Mouse (Mus musculus) liver, postnatal 0 days (tissue): ENCODE data around the gene Olfr1423. TPM values are rescaled to one million over a fixed set of nuclear protein-coding genes. Genes with fewer than 3 reads are reported as not detected.
"Not testable (repeated sequence)": the region's sequence is repeated elsewhere in the genome, so short reads cannot be mapped to it uniquely, and the experiment has no call there.

Experiments
- ATAC-seq: fragments of 200-750 bp; cut with Nextera tagmentation; 2 replicates; pipeline ENCODE4 v1.8.0; 2017; ENCODE audit warnings: mild to moderate bottlenecking, moderate library complexity
- DNase-seq: peaks from one replicate; pipeline ENCODE4 v3.0.0-alpha.2; 2016
- H3K27ac ChIP-seq: fragments of 300-500 bp; sonication (generic); 2 replicates; pipeline ENCODE4 v1.5.1; 2014; ENCODE audit warnings: antibody characterized with exemption, moderate library complexity, mild to moderate bottlenecking, low read depth
- H3K27me3 ChIP-seq: fragments of 300-500 bp; sonication (generic); 2 replicates; pipeline ENCODE4 v1.6.1; 2014; ENCODE audit warnings: low read length, control low read depth, mixed read lengths; ENCODE audit not compliant: insufficient read depth
- H3K36me3 ChIP-seq: fragments of 300-500 bp; sonication (generic); replicated peaks from 2 replicates; pipeline ENCODE4 v1.6.1; 2014; ENCODE audit warnings: mild to moderate bottlenecking, control low read depth, low read length, moderate library complexity, mixed read lengths; ENCODE audit not compliant: insufficient read depth
- H3K4me1 ChIP-seq: fragments of 300-500 bp; sonication (generic); 2 replicates; pipeline ENCODE4 v1.6.1; 2014; ENCODE audit warnings: antibody characterized with exemption, mild to moderate bottlenecking, control low read depth; ENCODE audit not compliant: insufficient read depth
- H3K4me2 ChIP-seq: fragments of 300-500 bp; sonication (generic); 2 replicates; pipeline ENCODE4 v1.6.1; 2014; ENCODE audit warnings: low read depth, mild to moderate bottlenecking, low read length, moderate library complexity, mixed read lengths
- H3K4me3 ChIP-seq: fragments of 300-500 bp; sonication (generic); 2 replicates; pipeline ENCODE4 v1.5.1; 2014; ENCODE audit warnings: low read depth, low read length
- H3K9ac ChIP-seq: fragments of 300-500 bp; sonication (generic); replicated peaks from 2 replicates; pipeline ENCODE4 v1.6.1; 2014; ENCODE audit warnings: mild to moderate bottlenecking, moderate library complexity
- H3K9me3 ChIP-seq: fragments of 300-500 bp; sonication (generic); 2 replicates; pipeline ENCODE4 v1.6.1; 2016; ENCODE audit warnings: mild to moderate bottlenecking, control low read depth, low read length, mixed read lengths
- CTCF ChIP-seq: sonication (generic); IDR thresholded peaks from 2 replicates; pipeline ENCODE4 v1.5.1; 2016; ENCODE audit warnings: antibody characterized with exemption, low read depth
- EP300 ChIP-seq: IDR thresholded peaks from 2 replicates; pipeline ENCODE4 v1.6.1; 2016; ENCODE audit warnings: antibody characterized with exemption, low read depth, mild to moderate bottlenecking
- WGBS: fragments of 180-500 bp; shearing (Covaris S2); extraction: QIAGEN DNeasy Blood & Tissue Kit; methylation state at CpG from one replicate; pipeline ENCODE4 v1.1.7; 2014; ENCODE audit not compliant: insufficient replicate concordance; 5-methylcytosine and 5-hydroxymethylcytosine counted together
- polyA plus RNA-seq: library from polyadenylated mRNA; unstranded; fragments of >200 nt; fragmentation: Nextera tagmentation; extraction: Ambion mirVana; gene quantifications from 2 replicates; pipeline ENCODE4 v1.2.1, GENCODE M21; 2015

Gene Olfr1423
- not detected in 2 replicates for polyA plus RNA-seq

- TF ChIP-seq CTCF: no peak
- no peak for TF ChIP-seq EP300
- 55% methylated on average over 2 of the region's 2 CpGs for WGBS
- DNase-seq (no peak), ATAC-seq (no peak)
- no peak within 1 kb of the TSS for H3K4me3 ChIP-seq
- H3K27ac ChIP-seq: no peak within 1 kb of the TSS
- no peaks in the 10 kb centered on the region for H3K9me3 ChIP-seq
- H3K4me2 ChIP-seq: no peak within 1 kb of the TSS
- no peaks in the 10 kb centered on the region for H3K36me3 ChIP-seq
- no peaks in the 10 kb centered on the region for H3K27me3 ChIP-seq
- no peaks in the 10 kb centered on the region for H3K4me1 ChIP-seq
- no peak within 1 kb of the TSS for H3K9ac ChIP-seq
Measured at GRCm38 (mm10) chr19:12041217-12041616, at the start of gene Olfr1423. Olfr1423 (minus strand) TSS chr19:12041317.

GRCm38 (mm10) chr19:12077631-12078030, 36.5 kb upstream of the Olfr1423 start, which contains the start of gene Olfr1425:
Olfr1425 (minus strand) TSS chr19:12077731.
- not testable (repeated sequence) for H3K27ac ChIP-seq, H3K9ac ChIP-seq, H3K4me1 ChIP-seq, H3K9me3 ChIP-seq, H3K36me3 ChIP-seq, H3K27me3 ChIP-seq, ATAC-seq, H3K4me2 ChIP-seq, H3K4me3 ChIP-seq, DNase-seq
- 81% methylated on average over 4 of the region's 4 CpGs for WGBS

DNA sequence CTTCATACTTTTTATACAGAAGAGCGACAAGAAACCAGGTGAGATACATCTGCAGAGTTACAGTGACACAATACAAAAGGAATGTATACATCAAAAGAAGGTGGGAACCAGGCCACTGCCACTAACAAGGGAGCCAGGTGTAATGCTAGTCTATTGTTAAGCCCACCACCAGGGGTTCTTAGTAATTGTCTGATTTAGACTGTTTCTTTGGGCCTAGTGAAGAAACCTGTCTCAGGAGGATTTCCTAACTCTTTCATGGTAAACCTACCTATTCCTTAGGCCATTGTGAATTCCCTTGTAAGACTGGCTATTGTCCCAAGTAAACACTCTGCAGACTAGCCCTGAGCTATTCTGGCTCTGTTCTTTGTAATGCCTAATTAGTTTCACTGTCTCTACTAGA, 28.4 kb upstream of the Olfr1423 start:
- not testable (repeated sequence) for DNase-seq, H3K4me2 ChIP-seq, H3K27me3 ChIP-seq, H3K9me3 ChIP-seq, ATAC-seq, H3K4me3 ChIP-seq, H3K9ac ChIP-seq, H3K4me1 ChIP-seq, H3K27ac ChIP-seq, H3K36me3 ChIP-seq
- 81% methylated on average over 1 of the region's 1 CpGs for WGBS

DNA sequence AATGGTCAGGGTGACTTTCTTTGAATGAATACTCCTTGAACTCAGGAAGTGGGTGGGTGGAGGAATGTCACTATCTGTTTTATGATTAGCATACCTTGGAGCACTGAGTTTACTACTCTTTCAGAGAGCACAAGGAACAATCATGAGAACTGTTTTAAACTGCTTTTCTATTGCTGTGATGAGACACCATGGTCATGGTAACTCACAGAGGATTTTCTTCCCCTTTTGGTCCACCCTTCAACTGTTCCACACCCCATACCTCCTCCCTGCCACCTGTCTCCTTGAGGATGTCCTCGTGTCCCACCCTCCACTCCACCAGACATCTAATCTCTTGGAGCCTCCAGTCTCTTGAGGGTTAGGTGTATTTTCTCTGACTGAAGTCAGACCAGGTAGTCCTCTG, 26.7 kb upstream of the Olfr1423 start:
- not testable (repeated sequence) for H3K9me3 ChIP-seq, H3K27me3 ChIP-seq, H3K36me3 ChIP-seq, H3K9ac ChIP-seq, H3K4me3 ChIP-seq, DNase-seq, ATAC-seq, H3K4me1 ChIP-seq, H3K4me2 ChIP-seq, H3K27ac ChIP-seq
- 40% methylated on average over 1 of the region's 1 CpGs for WGBS

GRCm38 (mm10) chr19:12062582-12062981, 21.5 kb upstream of the Olfr1423 start, which contains the start of gene Olfr1424:
Olfr1424 (minus strand) TSS chr19:12062682.
- not testable (repeated sequence) for H3K27ac ChIP-seq, H3K36me3 ChIP-seq, H3K4me3 ChIP-seq, H3K9ac ChIP-seq, H3K9me3 ChIP-seq, H3K4me2 ChIP-seq, H3K27me3 ChIP-seq, DNase-seq, H3K4me1 ChIP-seq, ATAC-seq
- 80% methylated on average over 1 of the region's 1 CpGs for WGBS

GRCm38 (mm10) chr19:12043163-12043562, 2.0 kb upstream of the Olfr1423 start:
- Histone ChIP-seq H3K4me3 (no peak overlapping the region), H3K27me3 (no peaks in the 10 kb centered on the region), H3K4me2 (no peak overlapping the region), H3K36me3 (no peaks in the 10 kb centered on the region), H3K4me1 (no peaks in the 10 kb centered on the region), H3K9ac (no peak overlapping the region), H3K9me3 (no peaks in the 10 kb centered on the region), H3K27ac (no peak overlapping the region)
- 82% methylated on average over 5 of the region's 5 CpGs for WGBS
- TF ChIP-seq EP300 (no peak), CTCF (no peak)
- ATAC-seq: no peak
- DNase-seq: no peak

DNA sequence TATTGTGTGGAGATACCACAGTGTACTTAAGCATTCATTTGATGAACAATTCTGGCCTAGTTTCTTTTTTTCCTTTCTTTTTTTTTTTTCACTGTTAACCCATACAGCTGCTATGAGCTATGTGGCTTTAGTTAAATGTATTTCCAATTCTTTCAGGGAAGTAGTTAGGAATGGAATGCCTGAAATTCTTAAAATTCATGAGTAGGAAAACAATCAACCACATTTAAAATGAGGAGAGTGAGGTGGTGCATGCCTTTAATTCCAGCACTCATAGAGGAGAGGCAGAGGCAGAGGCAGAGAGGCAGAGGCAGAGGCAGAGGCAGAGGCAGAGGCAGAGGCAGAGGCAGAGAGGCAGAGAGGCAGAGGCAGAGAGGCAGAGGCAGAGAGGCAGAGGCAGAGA, 3.4 kb downstream of the Olfr1423 start:
- Histone ChIP-seq H3K9ac (no peak overlapping the region), H3K27ac (no peak overlapping the region), H3K4me2 (no peak overlapping the region), H3K36me3 (no peaks in the 10 kb centered on the region), H3K4me3 (no peak overlapping the region), H3K4me1 (no peaks in the 10 kb centered on the region), H3K9me3 (no peaks in the 10 kb centered on the region), H3K27me3 (no peaks in the 10 kb centered on the region)
- TF ChIP-seq EP300 (no peak), CTCF (no peak)
- no peak for ATAC-seq
- DNase-seq: no peak
